Mouse (Mus musculus): ENCODE results near the gene Il11ra2.
"Not testable (repeated sequence)": the region's sequence is repeated elsewhere in the genome, so short reads cannot be mapped to it uniquely, and the experiment has no call there.

Gene Il11ra2

GRCm38 (mm10) chr4:42661793-42662192, at the start of gene Il11ra2:
Gene Il11ra2 (minus strand): TSS chr4:42661893.
- not testable (repeated sequence) for DNase-seq

- not testable (repeated sequence) for DNase-seq
These were observed 20.5 kb upstream of the Il11ra2 start for GRCm38 (mm10) chr4:42682183-42682524.

- not testable (repeated sequence) for DNase-seq
These were observed 19.9 kb upstream of the Il11ra2 start for GRCm38 (mm10) chr4:42681473-42682182.

- DNase-seq, result not testable (repeated sequence)
These were observed 19.0 kb upstream of the Il11ra2 start for GRCm38 (mm10) chr4:42680374-42681356.

GRCm38 (mm10) chr4:42679365-42679764, 17.7 kb upstream of the Il11ra2 start:
- DNase-seq, result not testable (repeated sequence)

GRCm38 (mm10) chr4:42675415-42675814, 13.7 kb upstream of the Il11ra2 start:
- DNase-seq, result not testable (repeated sequence)

- not testable (repeated sequence) for DNase-seq
These were observed 6.7 kb downstream of the Il11ra2 start, which contains the start of gene Ccl27b for GRCm38 (mm10) chr4:42654951-42655350. Gene Ccl27b (plus strand): TSS chr4:42655251.

GRCm38 (mm10) chr4:42629419-42629818, 32.3 kb downstream of the Il11ra2 start, which contains the start of gene Gm2564:
Gene Gm2564 (plus strand): TSS chr4:42629719.
- DNase-seq, result not testable (repeated sequence)

- DNase-seq, result not testable (repeated sequence)
These were observed 49.8 kb downstream of the Il11ra2 start, which contains the start of gene Gm10591 for GRCm38 (mm10) chr4:42611895-42612294. Gene Gm10591 (plus strand): TSS chr4:42612195.

All from lung, adult 18-20 months (tissue).